Mouse (Mus musculus) heart, postnatal 0 days (tissue): ENCODE measurements around the gene Plppr1.

Experiments
- CTCF ChIP-seq: IDR thresholded peaks from 2 replicates; pipeline ENCODE4 v1.5.1; 2016; ENCODE audit warnings: antibody characterized with exemption, control low read depth, low read depth
- EP300 ChIP-seq: IDR thresholded peaks from 2 replicates; pipeline ENCODE4 v1.6.1; 2016; ENCODE audit warnings: antibody characterized with exemption, low read depth

DNA sequence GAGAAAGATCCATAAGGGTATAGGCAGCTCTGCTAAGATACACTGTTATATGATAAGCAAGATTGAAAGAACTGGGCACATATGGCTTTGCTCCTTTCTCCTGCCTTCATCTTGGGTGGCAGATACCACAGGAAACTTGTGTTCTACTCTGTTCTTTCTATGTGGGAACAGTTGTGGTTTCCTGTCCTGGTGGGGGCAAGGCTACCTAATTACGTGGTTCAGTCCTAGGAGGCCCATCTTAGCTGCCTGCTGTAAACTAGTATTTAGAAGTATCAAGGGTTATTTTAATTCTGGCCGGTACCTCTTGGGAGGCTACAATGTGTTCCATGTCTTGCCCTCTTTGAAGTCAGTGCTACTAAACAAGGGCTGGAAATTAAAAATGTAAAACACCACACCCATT is 186.2 kb downstream of the Plppr1 start:
- TF ChIP-seq CTCF: no peak
- TF ChIP-seq EP300: no peak
